Mouse (Mus musculus) heart, postnatal 10 days (tissue): ENCODE results near the gene Olfr535. TPM values are rescaled to one million over a fixed set of nuclear protein-coding genes. Genes with fewer than 3 reads are reported as not detected.
"Not testable (repeated sequence)": the region's sequence is repeated elsewhere in the genome, so short reads cannot be mapped to it uniquely, and the experiment has no call there.

Source experiments
- DNase-seq, 2 experiments: peaks; one replicate each; pipeline ENCODE4 v3.0.0; 2021
- intact Hi-C: fragments of 180-260 bp; cut with DNase I; formaldehyde crosslinking; loops from one replicate; pipeline ENCODE4 v1.15.1; 2025
- total RNA-seq, 2 experiments: library from RNA; stranded (reverse); gene quantifications; 2 replicates each; pipeline ENCODE4 v1.2.3; 2021

Gene Olfr535
- not detected for total RNA-seq

GRCm38 (mm10) chr7:140483916-140484315 lies at the start of gene Olfr535:
TSS of gene Olfr535 (plus strand) at chr7:140484216.
- intact Hi-C loops = no loop called here
- no peak for DNase-seq

- intact Hi-C loops = no loop called here
- DNase-seq = no peak
These were observed 40.9 kb upstream of the Olfr535 start for GRCm38 (mm10) chr7:140443141-140443540.

- intact Hi-C loops, DNase-seq: not testable (repeated sequence)
These were observed 20.9 kb upstream of the Olfr535 start, which contains the start of gene Olfr533 for GRCm38 (mm10) chr7:140463070-140463469. TSS of gene Olfr533 (plus strand) at chr7:140463370.

GRCm38 (mm10) chr7:140477886-140478285 lies 6.1 kb upstream of the Olfr535 start:
- no peak for DNase-seq
- intact Hi-C loops = no loop called here

- intact Hi-C loops = no loop called here
- no peak for DNase-seq
These were observed 5.3 kb upstream of the Olfr535 start for GRCm38 (mm10) chr7:140478733-140479132.

- intact Hi-C loops = no loop called here
- no peak for DNase-seq
These were observed 5.0 kb downstream of the Olfr535 start for GRCm38 (mm10) chr7:140488981-140489380.

GRCm38 (mm10) chr7:140494231-140494630 lies 10.2 kb downstream of the Olfr535 start:
- intact Hi-C loops = no loop called here
- no peak for DNase-seq

- DNase-seq = no peak
- intact Hi-C loops = no loop called here
These were observed 10.7 kb downstream of the Olfr535 start for GRCm38 (mm10) chr7:140494702-140495101.

GRCm38 (mm10) chr7:140507346-140508021 lies 23.5 kb downstream of the Olfr535 start, which contains the start of gene Olfr536:
TSS of gene Olfr536 (minus strand) at chr7:140507396.
- intact Hi-C loops, DNase-seq: not testable (repeated sequence)

GRCm38 (mm10) chr7:140539746-140540145 lies 55.7 kb downstream of the Olfr535 start:
- intact Hi-C loops = no loop called here
- DNase-seq = no peak

Other genes with a start within 250 kb of the Olfr535 start
- gene 5830411N06Rik, start 236.9 kb upstream of the Olfr535 start, total RNA-seq = not detected
- gene Olfr525, start 163.4 kb upstream of the Olfr535 start, total RNA-seq = not detected
- gene Olfr527, start 150.2 kb upstream of the Olfr535 start, total RNA-seq = not detected
- gene Olfr60, start 122.5 kb upstream of the Olfr535 start, total RNA-seq = not detected
- not detected for gene Olfr530, start 107.9 kb upstream of the Olfr535 start, total RNA-seq
- not detected for gene Olfr531, start 81.3 kb upstream of the Olfr535 start, total RNA-seq
- gene Olfr532, start 62.6 kb upstream of the Olfr535 start, total RNA-seq = not detected
- not detected for gene Olfr533, start 20.8 kb upstream of the Olfr535 start, total RNA-seq
- gene Olfr536, start 23.2 kb downstream of the Olfr535 start, total RNA-seq = not detected
- not detected for gene Olfr538, start 83.7 kb downstream of the Olfr535 start, total RNA-seq
- not detected for gene Olfr46, start 117.1 kb downstream of the Olfr535 start, total RNA-seq
- not detected for gene Olfr61, start 144.8 kb downstream of the Olfr535 start, total RNA-seq
- gene Olfr53, start 162.2 kb downstream of the Olfr535 start, total RNA-seq = not detected
- gene Olfr539, start 175.7 kb downstream of the Olfr535 start, total RNA-seq = not detected
- gene Olfr45, start 197.7 kb downstream of the Olfr535 start, total RNA-seq = not detected
- not detected for gene Olfr541, start 213.1 kb downstream of the Olfr535 start, total RNA-seq